In the genomic region with DNA sequence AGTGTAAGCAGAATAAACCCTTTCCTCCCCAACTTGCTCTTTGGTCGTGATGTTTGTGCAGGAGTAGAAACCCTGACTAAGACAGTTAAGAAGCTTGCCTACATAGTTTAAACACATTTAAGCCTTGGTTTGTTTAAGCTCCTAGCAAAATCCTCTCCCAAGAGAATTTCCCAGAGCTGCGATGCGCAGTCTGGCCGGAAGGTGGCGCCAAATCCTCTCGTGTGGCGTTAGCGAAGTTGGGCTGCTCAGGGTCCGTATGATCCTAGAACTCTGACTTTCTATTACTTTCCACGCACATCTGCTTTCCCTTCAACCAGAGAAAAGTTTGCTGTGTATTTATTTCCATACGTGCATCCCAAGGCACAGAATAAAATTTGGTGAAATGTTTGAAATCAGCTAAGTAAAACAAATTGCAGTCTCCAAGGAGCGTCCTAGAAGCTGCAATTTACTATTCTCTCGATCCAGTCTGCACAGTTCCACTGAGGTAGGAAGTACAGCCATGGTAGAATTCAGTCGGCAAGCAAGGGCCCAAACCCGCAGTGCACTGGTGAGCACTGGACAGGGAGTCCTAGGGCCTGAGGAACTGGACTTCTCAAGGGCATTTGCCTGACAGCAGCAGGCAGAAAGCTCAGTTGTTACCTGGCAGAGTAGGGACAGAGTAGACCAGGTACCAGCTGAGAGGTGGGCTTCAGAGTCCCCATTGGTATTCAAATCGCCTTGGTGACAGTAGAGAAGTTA, we compare ENCODE assay signal across 7 mouse cellular contexts. TPM values are rescaled to one million over a fixed set of nuclear protein-coding genes. Genes with fewer than 3 reads are reported as not detected.
DNase-seq lines count a peak whose midpoint lies in the region; ATAC-seq and TF ChIP-seq lines count a peak whose summit lies in the region.

No protein-coding gene starts in this region.

- TF ChIP-seq CTCF in ES-Bruce4 (IDR thresholded peaks at IDR 0.05; ENCODE audit: low read depth, low read length): peak; percentile 97
- peak; percentile 93 for TF ChIP-seq CTCF in liver, postnatal 0 days (IDR thresholded peaks at IDR 0.05; ENCODE audit: low read depth)

- no peak for ATAC-seq in liver, postnatal 0 days

- no peak for TF ChIP-seq EP300 in ES-Bruce4 (IDR thresholded peaks at IDR 0.05; ENCODE audit: insufficient read depth, low read depth, low read length)
- TF ChIP-seq EP300 in liver, postnatal 0 days (IDR thresholded peaks at IDR 0.05; ENCODE audit: low read depth): no peak

- peak; percentile 44 for DNase-seq in A20 (ENCODE audit: low read depth, low spot score)
- peak; percentile 54 to 76 for DNase-seq in cerebellum, adult 18-20 months
- DNase-seq in frontal cortex, postnatal 36 days (ENCODE audit: low spot score in 2 of 2): peak; percentile 71 to 80
- DNase-seq in kidney, postnatal 14 days: peak; percentile 54
- DNase-seq in liver, postnatal 0 days: peak; percentile 77
- peak; percentile 76 to 81 for DNase-seq in right cerebral cortex, adult 2 months (ENCODE audit: low spot score in 2 of 2)

- TF ChIP-seq POLR2A in ES-Bruce4 (IDR thresholded peaks at IDR 0.05; ENCODE audit: insufficient read depth, low read length): no peak

- H3K4me2 ChIP-seq in liver, postnatal 0 days (ENCODE audit: low read depth, low read length): no peak overlapping the region

- H3K9me3 ChIP-seq in ES-Bruce4 (replicated peaks; ENCODE audit: control insufficient read depth, insufficient read depth, low read length, poor library complexity, severe bottlenecking): no peaks in the 10 kb centered on the region
- no peaks in the 10 kb centered on the region for H3K9me3 ChIP-seq in liver, postnatal 0 days (ENCODE audit: low read length)

- 9% methylated on average over 16 of the region's 16 CpGs for WGBS in liver, postnatal 0 days (ENCODE audit: insufficient replicate concordance)

- H3K27ac ChIP-seq in ES-Bruce4 (ENCODE audit: insufficient read depth, low read length): no peak overlapping the region
- no peak overlapping the region for H3K27ac ChIP-seq in liver, postnatal 0 days (ENCODE audit: low read depth)

- no peaks in the 10 kb centered on the region for H3K27me3 ChIP-seq in ES-Bruce4 (ENCODE audit: control insufficient read depth, insufficient read depth, low read length, poor library complexity, severe bottlenecking)
- no peaks in the 10 kb centered on the region; the same call in 1 of the 2 replicates for H3K27me3 ChIP-seq in liver, postnatal 0 days (ENCODE audit: insufficient read depth, low read length)

- H3K4me1 ChIP-seq in ES-Bruce4 (ENCODE audit: control insufficient read depth, insufficient read depth, low read length): peaks cover 3% of the 10 kb centered on the region
- H3K4me1 ChIP-seq in liver, postnatal 0 days (ENCODE audit: insufficient read depth): no peaks in the 10 kb centered on the region

- H3K4me3 ChIP-seq in ES-Bruce4 (ENCODE audit: low read depth, low read length): no peak overlapping the region
- H3K4me3 ChIP-seq in liver, postnatal 0 days (ENCODE audit: low read depth, low read length): no peak overlapping the region

- H3K9ac ChIP-seq in ES-Bruce4 (ENCODE audit: low read depth, poor library complexity, severe bottlenecking): no peak overlapping the region
- no peak overlapping the region for H3K9ac ChIP-seq in liver, postnatal 0 days (replicated peaks)

- H3K36me3 ChIP-seq in ES-Bruce4 (ENCODE audit: control insufficient read depth, insufficient read depth, low read length, poor library complexity, severe bottlenecking): no peaks in the 10 kb centered on the region
- no peaks in the 10 kb centered on the region for H3K36me3 ChIP-seq in liver, postnatal 0 days (replicated peaks; ENCODE audit: insufficient read depth, low read length)

RNA-seq across cellular contexts. Expression of a gene that starts 26.5 kb away (rescaled TPM):
- not detected in 2 replicates for polyA plus RNA-seq in ES-Bruce4 (2011; ENCODE audit: insufficient read depth, insufficient read length, low read depth, missing spikeins)
- polyA plus RNA-seq in liver, postnatal 0 days (2015; fragmentation: Nextera tagmentation; extraction: Ambion mirVana): not detected in 2 replicates
